Comparison of ENCODE assay signal across 8 mouse cellular contexts in the genomic region with DNA sequence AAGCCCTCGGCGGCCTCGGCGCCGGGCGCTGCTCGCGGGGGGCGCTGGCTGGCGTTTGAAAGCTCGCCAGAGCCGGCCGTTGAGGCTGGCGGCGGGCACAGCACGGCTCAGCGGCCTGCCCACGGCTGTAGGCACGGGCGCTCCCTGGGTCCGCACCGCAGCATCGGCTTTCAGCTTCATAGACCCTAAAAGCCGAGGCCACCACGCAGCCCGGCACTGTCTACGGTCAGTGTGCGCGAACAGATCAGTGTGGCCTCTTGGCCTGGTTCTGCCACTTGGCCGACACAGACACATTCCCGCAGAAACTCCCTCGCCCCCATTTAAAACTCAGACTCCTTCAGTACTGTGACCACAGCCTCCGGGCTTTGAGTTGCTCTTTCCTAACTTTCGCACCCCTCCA. TPM values are rescaled to one million over a fixed set of nuclear protein-coding genes. Genes with fewer than 3 reads are reported as not detected.
A peak's percentile ranks its signal among the peaks of the same experiment; 100 is the strongest.
DNase-seq lines count a peak whose midpoint lies in the region; ATAC-seq and TF ChIP-seq lines count a peak whose summit lies in the region.

No protein-coding gene starts in this region.

- 2% methylated on average over 34 of the region's 34 CpGs for WGBS in forebrain, postnatal 0 days
- under 1% methylated on average over 33 of the region's 34 CpGs for WGBS in liver, embryonic 13.5 days (ENCODE audit: insufficient replicate concordance)
- WGBS in neural tube, embryonic 14.5 days: 0% methylated on average over 34 of the region's 34 CpGs

- no peaks in the 10 kb centered on the region for H3K9me3 ChIP-seq in forebrain, postnatal 0 days (ENCODE audit: low read length)
- no peaks in the 10 kb centered on the region for H3K9me3 ChIP-seq in liver, embryonic 13.5 days (replicated peaks)
- H3K9me3 ChIP-seq in neural tube, embryonic 14.5 days (ENCODE audit: control insufficient read depth, low read length): no peaks in the 10 kb centered on the region

- DNase-seq in kidney, adult 9 months: peak; percentile 46
- no peak for DNase-seq in kidney, postnatal 4 days
- DNase-seq in forebrain, postnatal 0 days: no peak
- no peak for DNase-seq in liver, embryonic 13.5 days
- DNase-seq in adrenal gland, postnatal 14 days: no peak
- DNase-seq in left cerebral cortex, adult 18-20 months (ENCODE audit: low spot score in 2 of 2): no peak

- peak overlapping the region; percentile 76 for H3K4me3 ChIP-seq in brown adipose tissue, adult 24 weeks (ENCODE audit: insufficient read depth, low read depth, low read length)
- peak overlapping the region; percentile 92 for H3K4me3 ChIP-seq in forebrain, postnatal 0 days (ENCODE audit: low read depth, low read length)
- H3K4me3 ChIP-seq in liver, embryonic 13.5 days (replicated peaks): peak overlapping the region; percentile 96
- peak overlapping the region; percentile 91 for H3K4me3 ChIP-seq in neural tube, embryonic 14.5 days (ENCODE audit: low read depth, low read length)

- TF ChIP-seq CTCF in forebrain, postnatal 0 days (IDR thresholded peaks at IDR 0.05; ENCODE audit: low read depth): no peak

- peak overlapping the region; percentile 95 for H3K9ac ChIP-seq in forebrain, postnatal 0 days
- peak overlapping the region; percentile 95 for H3K9ac ChIP-seq in liver, embryonic 13.5 days
- H3K9ac ChIP-seq in neural tube, embryonic 14.5 days (replicated peaks; ENCODE audit: low read depth, low read length): peak overlapping the region; percentile 94

- H3K4me1 ChIP-seq in brown adipose tissue, adult 24 weeks (ENCODE audit: control insufficient read depth, insufficient read depth, insufficient read length, low read length): 0 out of 2 replicates have a peak, but pooled peaks cover 3% of the 10 kb centered on the region
- peaks cover 9% of the 10 kb centered on the region; the same call in 1 of the 2 replicates for H3K4me1 ChIP-seq in forebrain, postnatal 0 days (ENCODE audit: insufficient read depth)
- H3K4me1 ChIP-seq in liver, embryonic 13.5 days (replicated peaks): peaks cover 23% of the 10 kb centered on the region
- peaks cover 14% of the 10 kb centered on the region for H3K4me1 ChIP-seq in neural tube, embryonic 14.5 days (ENCODE audit: control insufficient read depth, insufficient read depth, low read length)

- H3K27me3 ChIP-seq in forebrain, postnatal 0 days (ENCODE audit: insufficient read depth, low read length): no peaks in the 10 kb centered on the region
- H3K27me3 ChIP-seq in liver, embryonic 13.5 days: no peaks in the 10 kb centered on the region
- H3K27me3 ChIP-seq in neural tube, embryonic 14.5 days (ENCODE audit: control insufficient read depth, insufficient read depth, low read length): no peaks in the 10 kb centered on the region

- H3K36me3 ChIP-seq in forebrain, postnatal 0 days (ENCODE audit: insufficient read depth): peaks cover 17% of the 10 kb centered on the region
- peaks cover 20% of the 10 kb centered on the region for H3K36me3 ChIP-seq in liver, embryonic 13.5 days
- H3K36me3 ChIP-seq in neural tube, embryonic 14.5 days (ENCODE audit: control insufficient read depth, insufficient read depth, low read length): peaks cover 15% of the 10 kb centered on the region

- H3K4me2 ChIP-seq in forebrain, postnatal 0 days (ENCODE audit: low read depth): peak overlapping the region; percentile 60
- H3K4me2 ChIP-seq in liver, embryonic 13.5 days: peak overlapping the region; percentile 79
- peak overlapping the region; percentile 86 for H3K4me2 ChIP-seq in neural tube, embryonic 14.5 days (ENCODE audit: low read depth, low read length)

- peak overlapping the region; percentile 69 for H3K27ac ChIP-seq in brown adipose tissue, adult 24 weeks (replicated peaks; ENCODE audit: low read depth, low read length)
- H3K27ac ChIP-seq in forebrain, postnatal 0 days (ENCODE audit: low read depth, low read length): peak overlapping the region; percentile 90
- H3K27ac ChIP-seq in liver, embryonic 13.5 days: peak overlapping the region; percentile 82
- peak overlapping the region; percentile 90 for H3K27ac ChIP-seq in neural tube, embryonic 14.5 days (ENCODE audit: low read depth, low read length)

- peak; percentile 79 for ATAC-seq in forebrain, postnatal 0 days
- ATAC-seq in liver, embryonic 13.5 days (ENCODE audit: low read depth): peak; percentile 78
- peak; percentile 87 for ATAC-seq in neural tube, embryonic 14.5 days (ENCODE audit: low read depth)

RNA-seq across cellular contexts. Expression of a gene that starts 0.4 kb away (rescaled TPM):
- polyA plus RNA-seq in brown adipose tissue, adult 24 weeks (2012; ENCODE audit: insufficient read depth, insufficient read length, missing spikeins): 24.6 and 24.7 TPM in 2 replicates
- 205 and 283 TPM in 2 replicates for total RNA-seq in forebrain, postnatal 0 days (2014; rRNA removed)
- 138 and 175 TPM in 2 replicates for polyA plus RNA-seq in forebrain, postnatal 0 days (2015; fragmentation: Nextera tagmentation; extraction: Ambion mirVana)
- 20.0 and 24.4 TPM in 2 replicates for polyA plus RNA-seq in liver, embryonic 13.5 days (2015; fragmentation: Nextera tagmentation; extraction: Ambion mirVana)
- 230 and 238 TPM in 2 replicates for polyA plus RNA-seq in neural tube, embryonic 14.5 days (2014; fragmentation: Nextera tagmentation; extraction: Ambion mirVana)
- total RNA-seq in adrenal gland, postnatal 14 days (2021): 72.4 and 77.2 TPM in 2 replicates
- 10 to 100 TPM; 75.0 to 78.3 TPM for total RNA-seq in left cerebral cortex, adult 18-20 months (2021)

RNA-seq across cellular contexts. Expression of a gene that starts 26.4 kb away (rescaled TPM):
- polyA plus RNA-seq in brown adipose tissue, adult 24 weeks (2012; ENCODE audit: insufficient read depth, insufficient read length, missing spikeins): 8.6 and 9.6 TPM in 2 replicates
- 18.1 and 26.7 TPM in 2 replicates for total RNA-seq in forebrain, postnatal 0 days (2014; rRNA removed)
- polyA plus RNA-seq in forebrain, postnatal 0 days (2015; fragmentation: Nextera tagmentation; extraction: Ambion mirVana): 4.6 and 5.6 TPM in 2 replicates
- 3.1 and 3.9 TPM in 2 replicates for polyA plus RNA-seq in liver, embryonic 13.5 days (2015; fragmentation: Nextera tagmentation; extraction: Ambion mirVana)
- 10.8 and 12.7 TPM in 2 replicates for polyA plus RNA-seq in neural tube, embryonic 14.5 days (2014; fragmentation: Nextera tagmentation; extraction: Ambion mirVana)
- total RNA-seq in adrenal gland, postnatal 14 days (2021): 109 and 125 TPM in 2 replicates
- 10 to 100 TPM; 24.9 to 26.6 TPM for total RNA-seq in left cerebral cortex, adult 18-20 months (2021)
